Mouse (Mus musculus) adrenal gland, postnatal 14 days (tissue): ENCODE measurements around the gene Ankmy1. TPM values are rescaled to one million over a fixed set of nuclear protein-coding genes. Genes with fewer than 3 reads are reported as not detected.
A peak's percentile ranks its signal among the peaks of the same experiment; 100 is the strongest.

Source experiments
- DNase-seq: peaks from one replicate; pipeline ENCODE4 v3.0.0; 2021; ENCODE audit warnings: mixed read lengths
- total RNA-seq: library from RNA; stranded (reverse); gene quantifications from 2 replicates; pipeline ENCODE4 v1.2.3, GENCODE M21; 2021

Gene Ankmy1
- total RNA-seq, 1 experiment from 2014 or later, result 0.67 TPM

- no peak for DNase-seq
Observed at GRCm38 (mm10) chr1:92874011-92874410, 28.7 kb downstream of the Ankmy1 start.

- DNase-seq, result no peak
Observed at GRCm38 (mm10) chr1:92872666-92873065, 30.0 kb downstream of the Ankmy1 start.

- no peak for DNase-seq
Observed at GRCm38 (mm10) chr1:92869985-92870384, 32.7 kb downstream of the Ankmy1 start.

DNA sequence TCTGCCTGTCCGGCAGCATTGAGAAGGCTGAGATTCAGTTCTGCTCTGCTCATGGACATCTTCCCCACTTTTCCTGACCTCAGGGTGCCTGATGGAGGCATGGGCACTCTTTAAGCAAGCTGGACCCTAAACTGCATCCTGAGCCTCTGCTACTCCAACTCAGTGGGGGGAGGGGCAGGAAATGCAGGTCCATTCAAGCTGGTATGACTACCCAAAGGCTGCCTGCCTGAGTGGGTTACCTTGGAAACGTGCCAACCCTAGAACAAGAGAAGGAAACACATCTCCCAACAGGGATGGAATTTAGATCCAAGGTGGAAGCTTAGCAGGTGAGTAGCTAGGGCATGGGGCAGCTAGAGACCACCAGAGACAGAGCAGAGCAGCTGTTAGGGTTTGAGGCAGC, 36.5 kb downstream of the Ankmy1 start:
- no peak for DNase-seq

DNA sequence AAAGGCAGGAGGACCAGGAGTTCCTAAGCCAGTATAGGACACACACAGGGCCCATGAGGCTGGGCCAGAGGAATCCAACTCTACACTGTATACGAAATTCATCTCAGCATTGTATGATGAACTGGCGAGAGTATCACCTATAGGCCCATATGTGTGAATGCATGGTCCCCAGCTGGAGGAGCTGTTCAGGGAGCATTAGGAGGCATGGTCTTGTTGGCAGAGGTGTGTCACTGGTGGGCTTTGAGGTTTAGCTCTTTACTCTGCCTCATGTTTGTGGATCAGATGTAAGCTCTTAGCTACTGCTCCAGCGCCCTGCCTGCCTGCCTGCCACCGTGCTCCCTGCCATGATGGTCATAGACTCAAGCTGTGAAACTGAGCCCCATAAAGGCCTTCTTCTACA, 39.4 kb downstream of the Ankmy1 start:
- no peak for DNase-seq

DNA sequence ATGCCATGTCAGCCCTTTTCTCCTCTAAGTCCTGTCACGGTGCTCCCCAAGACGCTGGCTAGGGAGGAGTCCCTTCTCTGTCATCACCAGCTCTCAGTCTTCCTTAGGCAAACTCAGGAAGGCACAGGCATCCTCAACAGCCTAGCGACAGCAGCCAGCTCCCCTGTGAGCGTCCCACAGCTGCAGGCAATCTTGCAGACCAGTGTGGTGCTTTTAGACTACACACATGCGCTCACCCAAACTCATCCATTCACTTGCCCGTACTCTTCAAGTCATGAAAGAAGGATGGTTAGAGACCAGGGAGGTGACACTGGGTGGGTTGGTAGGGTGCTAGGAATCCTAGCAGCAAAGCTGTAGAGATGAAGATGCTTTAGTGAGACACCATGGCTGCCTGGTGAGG, 41.2 kb downstream of the Ankmy1 start:
- DNase-seq, result no peak

DNA sequence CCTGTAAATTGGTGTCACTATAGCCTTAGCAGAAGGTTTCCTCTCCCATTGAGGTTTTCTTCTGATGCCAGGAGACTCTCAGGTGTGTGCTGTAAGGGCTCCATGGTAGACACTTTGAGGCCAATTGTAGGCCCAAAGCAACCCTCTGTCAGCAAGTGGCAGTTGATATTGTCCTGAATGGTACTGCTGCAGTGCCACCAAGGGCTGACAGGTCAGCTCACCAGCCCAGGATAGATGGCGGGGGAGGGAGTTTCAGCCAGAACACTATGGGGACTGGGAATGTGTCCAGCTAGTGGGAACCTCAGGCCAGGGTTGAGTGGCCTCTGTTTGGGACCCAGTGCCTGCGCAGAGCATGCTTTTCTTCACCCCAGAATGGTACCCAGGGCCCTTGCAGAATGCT, 50.3 kb downstream of the Ankmy1 start:
- no peak for DNase-seq

DNA sequence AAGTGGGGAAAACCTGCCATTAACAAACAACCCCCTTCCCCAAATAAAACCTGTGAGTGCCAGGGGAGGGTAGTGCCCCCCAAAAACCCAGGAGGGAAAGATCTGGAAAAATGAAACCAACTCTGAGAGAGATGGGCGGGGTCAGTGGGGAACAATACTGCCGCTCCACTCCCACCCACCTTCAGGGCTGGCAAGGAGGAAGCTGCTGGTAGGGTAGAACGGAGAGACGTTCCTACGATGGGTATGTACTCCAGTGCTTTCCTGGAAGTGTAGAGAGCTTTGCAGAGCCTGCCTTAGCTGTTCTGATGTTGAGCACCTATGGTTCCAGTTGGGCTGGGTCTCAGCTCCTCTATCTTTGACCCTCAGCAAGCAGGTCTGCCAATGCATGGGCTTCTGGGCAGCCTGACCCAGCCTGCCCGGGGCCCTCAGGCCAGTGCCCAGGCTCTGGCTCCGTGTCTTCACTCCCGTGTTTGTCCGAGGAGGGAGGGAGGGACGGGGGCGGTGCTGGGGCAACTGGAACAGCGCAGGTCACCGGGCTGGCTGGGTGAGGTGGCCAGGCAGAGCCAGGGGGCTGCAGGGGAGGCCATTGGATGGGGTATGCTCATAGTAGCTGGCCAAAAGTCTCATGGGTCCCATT, 52.6 kb downstream of the Ankmy1 start:
- DNase-seq, result no peak

DNA sequence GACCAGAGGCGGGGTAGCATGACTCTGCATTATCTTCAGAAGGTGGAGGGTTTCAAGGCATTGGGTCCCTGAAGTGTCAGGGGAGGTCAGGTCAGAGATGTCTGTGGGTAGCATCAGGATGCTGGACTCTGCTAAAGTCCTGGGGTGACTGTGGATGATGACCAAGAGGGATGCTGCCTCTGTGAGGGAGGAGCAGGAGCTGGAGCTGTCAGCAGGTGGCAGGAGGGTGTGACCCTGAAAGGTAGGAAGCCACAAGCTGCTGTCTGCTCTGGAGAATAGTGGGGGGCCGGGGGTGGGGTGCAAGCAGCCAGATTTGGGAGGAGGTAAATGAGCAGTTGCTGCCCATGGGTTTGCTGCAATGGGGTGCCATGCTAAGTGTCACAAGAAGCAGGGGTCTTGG, 53.2 kb downstream of the Ankmy1 start:
- no peak for DNase-seq

- no peak for DNase-seq
Observed at GRCm38 (mm10) chr1:92847873-92848839, 54.5 kb downstream of the Ankmy1 start.

DNA sequence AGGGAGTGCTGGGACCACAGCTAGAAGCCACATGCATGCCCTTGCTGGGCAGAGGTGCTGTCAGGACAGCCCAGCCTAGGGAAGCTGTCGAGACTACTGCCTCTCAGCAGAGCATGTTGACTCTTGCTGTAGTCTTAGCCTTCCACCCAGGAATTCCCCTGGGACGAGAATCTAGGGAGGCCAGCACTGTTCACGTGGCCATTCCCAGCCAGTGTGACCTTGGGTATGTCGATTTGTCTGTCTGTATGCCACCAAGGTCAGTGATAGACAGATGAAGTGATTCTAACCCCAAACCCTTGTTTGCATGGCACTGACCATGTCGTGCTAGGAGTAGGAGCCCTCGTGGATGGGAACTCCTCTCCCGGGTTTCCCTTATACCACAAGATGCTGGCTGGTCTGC, 56.8 kb downstream of the Ankmy1 start:
- DNase-seq, result no peak

- no peak for DNase-seq
Observed at GRCm38 (mm10) chr1:92841427-92841826, 61.3 kb downstream of the Ankmy1 start.

DNA sequence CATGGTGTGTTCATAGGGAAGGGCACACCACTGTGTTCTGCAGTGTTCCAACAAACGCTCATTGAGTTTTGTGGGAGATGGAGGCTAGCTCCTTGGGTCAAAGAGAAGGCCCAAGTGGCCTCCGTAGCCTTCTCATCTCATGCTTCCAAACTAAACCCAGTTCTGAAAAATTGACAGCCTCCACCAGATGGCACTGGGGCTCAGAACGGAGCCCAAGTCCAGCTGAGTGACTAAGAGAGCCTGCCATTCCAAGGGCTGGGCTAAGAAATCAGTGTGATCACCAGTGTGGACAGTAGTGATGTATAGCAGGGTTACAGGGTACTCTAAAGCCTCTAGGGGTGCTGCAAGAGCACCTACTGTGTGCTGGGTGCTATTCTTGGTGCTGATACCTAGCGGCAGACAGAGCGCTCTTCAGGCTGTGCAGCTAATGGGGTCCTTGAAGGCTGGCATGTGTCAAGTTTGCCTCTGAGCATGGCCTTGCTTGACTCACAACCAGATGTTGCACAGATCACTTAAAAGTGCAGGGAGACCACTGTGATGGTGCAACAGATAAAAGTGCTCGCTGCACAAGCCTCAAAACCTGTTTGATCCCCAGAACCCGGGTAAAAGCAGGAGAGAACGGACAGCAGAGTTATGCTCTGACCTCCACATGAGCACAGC, 62.3 kb downstream of the Ankmy1 start:
- peak; percentile 72 for DNase-seq

GRCm38 (mm10) chr1:92839211-92839610, 63.5 kb downstream of the Ankmy1 start:
- no peak for DNase-seq

- DNase-seq, result peak; percentile 73
Observed at GRCm38 (mm10) chr1:92837931-92838833, 64.5 kb downstream of the Ankmy1 start.

GRCm38 (mm10) chr1:92833987-92834706, 68.6 kb downstream of the Ankmy1 start:
- DNase-seq, result peak; percentile 90

GRCm38 (mm10) chr1:92832011-92833010, 70.4 kb downstream of the Ankmy1 start:
- DNase-seq, result peak; percentile 71

DNA sequence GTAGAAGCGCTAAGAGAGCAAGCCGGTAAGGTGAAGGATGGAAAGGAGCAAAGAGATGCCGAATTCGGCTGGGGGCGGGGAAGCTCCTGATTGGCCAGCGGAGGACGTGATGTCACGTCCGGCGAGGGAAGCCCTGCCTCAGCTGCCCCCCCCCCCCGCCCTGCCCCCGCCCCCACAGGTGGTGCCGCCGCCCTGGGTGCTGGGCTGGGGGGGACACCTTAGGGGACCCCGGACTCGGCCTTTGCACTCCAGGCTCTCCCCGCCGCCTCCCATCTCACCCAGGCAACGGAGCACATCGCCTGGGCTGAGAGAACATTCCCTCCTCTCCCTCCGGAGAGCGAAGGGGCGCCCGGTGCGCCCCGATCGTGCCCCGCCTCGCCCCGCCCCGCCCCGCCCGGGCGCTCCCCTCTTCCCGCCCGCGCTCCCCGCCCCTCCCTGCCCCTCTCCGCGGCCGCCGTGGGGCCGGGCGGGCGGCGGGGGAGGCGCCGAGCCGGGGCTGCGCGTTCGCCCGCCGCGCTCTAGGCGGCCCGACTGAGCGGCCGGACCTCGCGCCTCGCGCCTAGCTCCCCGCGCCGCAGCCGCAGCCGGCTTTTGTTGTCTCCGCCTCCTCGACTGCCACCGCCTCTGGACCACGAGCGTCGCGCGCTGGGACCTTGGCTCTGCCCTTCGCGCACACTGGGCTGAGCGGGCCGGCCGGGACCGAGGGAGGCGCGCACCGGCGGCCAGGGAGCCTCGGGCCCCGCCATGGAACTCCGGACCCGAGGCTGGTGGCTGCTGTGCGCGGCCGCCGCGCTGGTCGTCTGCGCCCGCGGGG, 71.3 kb downstream of the Ankmy1 start, which contains the start of gene Gpc1:
Gpc1 (plus strand) TSS at position 458 of the 814 bp plus-strand sequence.
- peak; percentile 85 for DNase-seq
